Mouse (Mus musculus) heart, postnatal 0 days (tissue): ENCODE results near the gene Arhgef10l. TPM values are rescaled to one million over a fixed set of nuclear protein-coding genes. Genes with fewer than 3 reads are reported as not detected.

Experiments used
- ATAC-seq: fragments of 200-750 bp; cut with Nextera tagmentation; 2 replicates; pipeline ENCODE4 v1.8.0; 2017; ENCODE audit warnings: low read depth, moderate number of reproducible peaks, moderate library complexity; ENCODE audit not compliant: insufficient read depth
- DNase-seq: peaks from one replicate; pipeline ENCODE4 v3.0.0-alpha.2; 2016; ENCODE audit warnings: low spot score
- H3K27ac ChIP-seq: fragments of 300-500 bp; sonication (generic); 2 replicates; pipeline ENCODE4 v1.5.1; 2014; ENCODE audit warnings: low read depth, mild to moderate bottlenecking
- H3K27me3 ChIP-seq: fragments of 300-500 bp; sonication (generic); 2 replicates; pipeline ENCODE4 v1.6.1; 2014; ENCODE audit warnings: low read length, mixed read lengths; ENCODE audit not compliant: control insufficient read depth, insufficient read depth
- H3K36me3 ChIP-seq: fragments of 300-500 bp; sonication (generic); replicated peaks from 2 replicates; pipeline ENCODE4 v1.6.1; 2014; ENCODE audit warnings: low read length, mixed read lengths; ENCODE audit not compliant: control insufficient read depth, insufficient read depth
- H3K4me1 ChIP-seq: fragments of 300-500 bp; sonication (generic); 2 replicates; pipeline ENCODE4 v1.6.1; 2014; ENCODE audit warnings: antibody characterized with exemption; ENCODE audit not compliant: control insufficient read depth, insufficient read depth
- H3K4me2 ChIP-seq: fragments of 300-500 bp; sonication (generic); 2 replicates; pipeline ENCODE4 v1.6.1; 2014; ENCODE audit warnings: low read depth, mild to moderate bottlenecking, low read length, moderate library complexity
- H3K4me3 ChIP-seq: fragments of 300-500 bp; sonication (generic); 2 replicates; pipeline ENCODE4 v1.5.1; 2014; ENCODE audit warnings: low read depth, low read length
- H3K9ac ChIP-seq: fragments of 300-500 bp; sonication (generic); replicated peaks from 2 replicates; pipeline ENCODE4 v1.6.1; 2014; ENCODE audit warnings: low read depth, low read length, mixed read lengths
- H3K9me3 ChIP-seq: fragments of 300-500 bp; sonication (generic); replicated peaks from 2 replicates; pipeline ENCODE4 v1.6.1; 2016; ENCODE audit warnings: low read length; ENCODE audit not compliant: control insufficient read depth
- CTCF ChIP-seq: IDR thresholded peaks from 2 replicates; pipeline ENCODE4 v1.5.1; 2016; ENCODE audit warnings: antibody characterized with exemption, control low read depth, low read depth
- EP300 ChIP-seq: IDR thresholded peaks from 2 replicates; pipeline ENCODE4 v1.6.1; 2016; ENCODE audit warnings: antibody characterized with exemption, low read depth
- WGBS: fragments of 180-500 bp; shearing (Covaris S2); extraction: QIAGEN DNeasy Blood & Tissue Kit; methylation state at CpG from one replicate; pipeline ENCODE4 v1.1.7; 2014; 5-methylcytosine and 5-hydroxymethylcytosine counted together
- polyA plus RNA-seq: library from polyadenylated mRNA; unstranded; fragments of >200 nt; fragmentation: Nextera tagmentation; extraction: Ambion mirVana; gene quantifications from 2 replicates; pipeline ENCODE4 v1.2.1, GENCODE M21; 2015
- total RNA-seq: library from RNA; depleted of rRNA; stranded (reverse); fragments of >200 nt; gene quantifications from 2 replicates; pipeline ENCODE4 v1.2.3, GENCODE M21; 2014; ENCODE audit warnings: low replicate concordance

Gene Arhgef10l
- total and polyA plus RNA-seq, 2 experiments from 2014 or later, result 15.4 to 52.8 TPM

DNA sequence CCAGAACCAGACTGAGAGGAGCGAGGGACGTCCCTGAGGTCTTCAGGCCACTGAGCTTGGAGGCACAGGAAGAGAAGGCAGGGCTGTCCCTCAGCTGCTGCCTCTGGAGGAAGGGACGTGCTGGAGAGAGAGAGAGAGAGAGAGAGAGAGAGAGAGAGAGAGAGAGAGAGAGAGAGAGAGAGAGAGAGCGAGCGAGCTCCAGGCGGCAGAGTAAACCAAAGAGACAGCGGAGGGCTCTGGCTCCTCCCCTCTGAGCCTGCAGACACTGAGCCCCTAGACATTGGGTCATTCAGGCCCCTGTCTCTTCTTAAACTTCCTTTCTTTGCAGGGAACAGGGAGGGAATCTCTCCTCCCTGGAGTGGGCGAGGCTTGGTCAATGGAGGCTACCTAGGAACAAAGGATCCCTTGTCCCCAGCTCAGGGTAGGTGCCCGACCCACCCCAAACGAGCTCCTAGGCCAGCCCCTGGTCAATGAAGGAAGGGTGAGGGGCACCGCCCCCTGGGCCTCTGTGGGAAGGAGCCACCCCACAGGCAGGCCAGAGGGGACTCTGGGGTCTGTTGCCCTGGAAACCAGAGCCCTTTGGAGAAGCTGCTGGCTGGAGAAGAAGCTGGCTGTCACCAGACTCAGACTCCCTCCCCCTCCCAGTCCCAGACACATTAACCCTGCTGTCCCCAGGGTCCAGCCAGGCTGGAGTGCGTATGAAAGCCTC lies 41.2 kb downstream of the Arhgef10l start:
- no peak overlapping the region for H3K4me3 ChIP-seq
- TF ChIP-seq EP300 (no peak), CTCF (no peak)
- no peaks in the 10 kb centered on the region for H3K9me3 ChIP-seq
- H3K36me3 ChIP-seq, result no peaks in the 10 kb centered on the region
- no peaks in the 10 kb centered on the region for H3K27me3 ChIP-seq
- H3K9ac ChIP-seq, result 0 out of 2 replicates have a peak overlapping the region, but pooled peaks have one; percentile 26
- DNase-seq (peak; percentile 60), ATAC-seq (peak; percentile 64)
- 21% methylated on average over 10 of the region's 12 CpGs for WGBS
- H3K27ac ChIP-seq, result peak overlapping the region; percentile 73
- H3K4me1 ChIP-seq, result peaks cover 29% of the 10 kb centered on the region
- peak overlapping the region; percentile 41 for H3K4me2 ChIP-seq

DNA sequence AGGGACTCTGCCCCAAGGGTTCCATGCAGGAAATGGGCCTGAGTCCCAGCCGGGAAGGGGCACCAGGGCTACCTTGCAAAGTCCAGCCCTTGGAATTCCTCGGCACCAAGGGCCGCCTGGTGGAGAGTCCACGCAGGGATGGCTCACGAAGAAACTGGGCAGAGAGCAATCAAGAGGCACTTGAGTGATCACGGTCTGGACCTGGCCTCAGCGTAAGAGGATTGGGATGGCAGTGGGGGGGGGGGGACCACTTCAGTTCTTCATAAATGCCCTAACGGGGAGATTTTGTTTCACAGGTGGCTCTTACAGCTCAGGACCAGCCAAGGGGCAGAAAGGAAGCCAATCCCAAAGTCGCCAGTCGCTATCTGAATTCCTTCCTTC lies 41.7 kb downstream of the Arhgef10l start:
- Histone ChIP-seq H3K9ac (no peak overlapping the region), H3K4me2 (peak overlapping the region; percentile 41), H3K4me3 (no peak overlapping the region), H3K27me3 (no peaks in the 10 kb centered on the region), H3K27ac (peak overlapping the region; percentile 73), H3K4me1 (peaks cover 29% of the 10 kb centered on the region), H3K36me3 (no peaks in the 10 kb centered on the region), H3K9me3 (no peaks in the 10 kb centered on the region)
- DNase-seq, result no peak
- WGBS, result 15% methylated on average over 10 of the region's 10 CpGs
- ATAC-seq, result no peak
- TF ChIP-seq CTCF, result no peak
- no peak for TF ChIP-seq EP300

DNA sequence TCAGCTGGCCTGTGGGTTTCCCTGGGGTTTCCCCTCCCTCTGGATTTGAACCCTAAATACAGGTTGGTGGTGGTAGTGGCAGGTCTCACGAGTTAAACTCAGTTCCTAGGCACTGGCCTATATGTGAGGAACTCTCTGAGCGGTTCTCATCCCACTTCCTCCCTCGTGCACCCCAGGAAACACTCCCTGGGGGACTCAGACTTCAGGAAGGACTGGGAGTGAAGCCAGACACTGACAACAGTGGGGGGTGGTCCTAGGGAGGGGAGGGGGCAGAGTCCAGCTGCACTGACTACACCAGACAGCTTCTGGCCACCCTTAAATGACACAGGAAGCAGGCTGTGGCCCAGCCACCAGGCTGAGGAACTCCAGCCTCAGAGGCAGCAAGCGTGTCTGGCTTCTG lies 43.0 kb downstream of the Arhgef10l start:
- 57% methylated on average over 4 of the region's 4 CpGs for WGBS
- Histone ChIP-seq H3K27me3 (no peaks in the 10 kb centered on the region), H3K4me3 (no peak overlapping the region), H3K4me1 (peaks cover 34% of the 10 kb centered on the region), H3K4me2 (no peak overlapping the region), H3K9ac (no peak overlapping the region), H3K36me3 (no peaks in the 10 kb centered on the region), H3K27ac (peak overlapping the region; percentile 73; the same call in 1 of the 2 replicates), H3K9me3 (no peaks in the 10 kb centered on the region)
- DNase-seq (no peak), ATAC-seq (0 out of 2 replicates have a peak, but pooled peaks have one; percentile 18)
- TF ChIP-seq EP300 (no peak), CTCF (no peak)

DNA sequence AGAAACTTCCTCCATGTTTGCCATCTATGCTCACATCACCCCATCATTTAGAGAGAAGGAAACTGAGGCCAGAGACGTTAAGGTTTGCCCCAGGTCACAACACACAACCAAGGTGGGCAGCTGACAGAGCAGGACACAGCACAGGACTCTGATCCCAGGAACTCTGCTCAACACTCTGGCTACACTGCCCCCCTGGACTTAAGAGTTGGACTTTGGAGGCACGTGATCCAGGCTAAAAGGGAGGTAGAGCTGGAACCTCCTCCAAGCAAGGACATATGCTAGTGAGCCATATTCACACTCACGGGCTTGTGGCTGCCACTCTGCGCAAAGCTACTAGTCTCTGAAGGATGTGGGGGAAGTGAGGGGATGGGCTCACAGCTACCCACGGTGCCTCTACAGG lies 45.3 kb downstream of the Arhgef10l start:
- H3K4me1 ChIP-seq, result peaks cover 52% of the 10 kb centered on the region
- H3K36me3 ChIP-seq, result no peaks in the 10 kb centered on the region
- no peak overlapping the region for H3K27ac ChIP-seq

DNA sequence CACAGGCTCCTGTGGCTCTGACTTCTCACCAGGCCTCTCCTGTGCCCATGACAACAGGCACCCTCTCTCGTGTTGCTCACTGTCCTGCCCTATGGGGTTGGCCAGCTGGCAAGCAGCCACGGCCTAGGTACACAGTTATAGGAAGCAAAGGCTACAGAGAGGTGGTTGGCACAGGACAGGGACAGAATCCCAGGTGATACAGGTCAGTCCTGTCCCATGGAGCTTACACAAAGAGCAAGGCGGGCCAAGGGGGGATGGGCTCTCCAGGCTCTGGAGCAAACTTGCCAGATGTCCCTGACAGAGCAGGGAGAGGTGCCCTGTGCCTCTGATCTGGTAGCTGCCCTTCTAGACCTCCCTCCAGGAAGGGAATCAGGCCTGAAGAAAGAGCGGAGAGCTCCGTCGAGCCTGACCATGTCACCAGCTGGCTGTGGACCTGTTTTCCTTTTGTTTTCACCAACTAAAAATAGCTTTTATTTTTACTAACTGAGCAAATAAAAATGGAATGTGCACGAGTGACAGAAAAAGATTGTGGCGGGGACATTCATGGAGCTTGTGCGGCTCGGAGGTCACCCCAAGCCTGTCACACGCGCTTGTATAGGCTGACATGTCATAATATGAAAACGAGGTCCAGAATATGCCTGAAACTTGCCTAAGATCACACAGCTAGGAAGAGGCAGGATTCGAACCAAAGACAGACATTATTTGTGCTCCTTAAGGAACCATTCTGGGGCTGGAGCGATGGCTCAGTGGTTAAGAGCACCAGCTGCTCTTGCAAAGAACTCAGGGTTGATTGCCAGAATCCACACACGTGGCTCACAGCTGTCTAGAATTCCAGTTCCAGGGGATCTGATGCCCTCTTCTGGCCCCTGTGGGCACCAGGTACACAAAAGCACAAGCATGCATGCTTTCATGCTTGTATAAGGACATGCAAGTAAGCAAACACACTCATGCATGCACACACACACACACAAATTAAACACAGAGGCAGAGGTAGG lies 48.1 kb downstream of the Arhgef10l start:
- Histone ChIP-seq H3K4me2 (no peak overlapping the region), H3K36me3 (no peaks in the 10 kb centered on the region), H3K9ac (peak overlapping the region; percentile 39; the same call in 1 of the 2 replicates), H3K9me3 (no peaks in the 10 kb centered on the region), H3K27me3 (no peaks in the 10 kb centered on the region), H3K27ac (peak overlapping the region; percentile 88), H3K4me1 (peaks cover 26% of the 10 kb centered on the region), H3K4me3 (no peak overlapping the region)
- WGBS, result 23% methylated on average over 16 of the region's 16 CpGs
- TF ChIP-seq CTCF, result peak; percentile 58
- peak; percentile 17; the same call in 1 of the 2 replicates for TF ChIP-seq EP300
- DNase-seq (peak; percentile 80), ATAC-seq (peak; percentile 65)

More for the DNA sequence above, 45.3 kb downstream of the Arhgef10l start:
- DNase-seq (no peak), ATAC-seq (no peak)
- no peak for TF ChIP-seq EP300
- TF ChIP-seq CTCF, result no peak
- no peak overlapping the region for H3K4me3 ChIP-seq
- H3K27me3 ChIP-seq, result no peaks in the 10 kb centered on the region
- no peak overlapping the region for H3K4me2 ChIP-seq
- no peak overlapping the region for H3K9ac ChIP-seq
- WGBS, result 60% methylated on average over 5 of the region's 5 CpGs
- H3K9me3 ChIP-seq, result no peaks in the 10 kb centered on the region
